Mouse (Mus musculus) CH12.LX (cell line): ENCODE measurements around the gene Scmh1.

Source experiments
- CTCF ChIP-seq, 2 experiments: IDR thresholded peaks in 1 of 2; conservative IDR thresholded peaks in 1 of 2; 2 replicates each; pipeline ENCODE4 v1.5.1; 2011 to 2012; ENCODE audit warnings: low read depth in 2 of 2, low read length in 2 of 2, improper control_type of control experiment in 1 of 2, inconsistent platforms in 1 of 2, mild to moderate bottlenecking in 1 of 2, moderate library complexity in 1 of 2
- ELF1 ChIP-seq: IDR thresholded peaks from 2 replicates; pipeline ENCODE4 v1.6.1; 2014; ENCODE audit warnings: low read depth, mild to moderate bottlenecking, inconsistent platforms, low read length, improper control_type of control experiment
- GABPA ChIP-seq: IDR thresholded peaks from 2 replicates; pipeline ENCODE4 v1.6.1; 2012; ENCODE audit warnings: low read depth, low read length, improper control_type of control experiment, inconsistent platforms; ENCODE audit not compliant: insufficient replicate concordance
- JUND ChIP-seq: conservative IDR thresholded peaks from 2 replicates; pipeline ENCODE4 v1.6.1; 2011; ENCODE audit warnings: low read depth, low read length, improper control_type of control experiment
- NELFE ChIP-seq: IDR thresholded peaks from 2 replicates; pipeline ENCODE4 v1.6.1; 2011; ENCODE audit warnings: low read depth, low read length, improper control_type of control experiment
- POLR2A ChIP-seq: IDR thresholded peaks from 2 replicates; pipeline ENCODE4 v1.6.1; 2011; ENCODE audit warnings: low read depth, mild to moderate bottlenecking, improper control_type of control experiment, low read length
- RAD21 ChIP-seq: IDR thresholded peaks from 2 replicates; pipeline ENCODE4 v1.6.1; 2011; ENCODE audit warnings: low read depth, mild to moderate bottlenecking, low read length, improper control_type of control experiment, moderate library complexity
- SIN3A ChIP-seq: IDR thresholded peaks from 2 replicates; pipeline ENCODE4 v1.6.1; 2012; ENCODE audit warnings: low read length, improper control_type of control experiment, inconsistent platforms
- TCF12 ChIP-seq: IDR thresholded peaks from 2 replicates; pipeline ENCODE4 v1.6.1; 2014; ENCODE audit warnings: low read depth, mild to moderate bottlenecking, inconsistent platforms, low read length, improper control_type of control experiment
- UBTF ChIP-seq: IDR thresholded peaks from 2 replicates; pipeline ENCODE4 v1.6.1; 2012; ENCODE audit warnings: low read depth, mild to moderate bottlenecking, inconsistent platforms, low read length, improper control_type of control experiment, moderate library complexity
- USF1 ChIP-seq: IDR thresholded peaks from 2 replicates; pipeline ENCODE4 v1.6.1; 2014; ENCODE audit warnings: low read depth, mild to moderate bottlenecking, inconsistent platforms, low read length, improper control_type of control experiment
- USF2 ChIP-seq: conservative IDR thresholded peaks from 2 replicates; pipeline ENCODE4 v1.6.1; 2011; ENCODE audit warnings: low read depth, low read length, improper control_type of control experiment
- ZMIZ1 ChIP-seq: IDR thresholded peaks from 2 replicates; pipeline ENCODE4 v1.6.1; 2012; ENCODE audit warnings: low read depth, mild to moderate bottlenecking, inconsistent platforms, low read length, improper control_type of control experiment
- ZNF384 ChIP-seq: IDR thresholded peaks from 2 replicates; pipeline ENCODE4 v1.6.1; 2012; ENCODE audit warnings: low read depth, low read length, improper control_type of control experiment, inconsistent platforms

- TF ChIP-seq USF1 (no peak), POLR2A (no peak), CTCF (conservative IDR thresholded peaks at IDR 0.05 in 1 of 2, IDR thresholded peaks at IDR 0.05 in 1 of 2; ENCODE audit: low read depth in 2 of 2, low read length in 2 of 2) (no peak), TCF12 (no peak), NELFE (no peak), ELF1 (no peak), ZMIZ1 (no peak), GABPA (no peak), SIN3A (no peak), USF2 (no peak), UBTF (no peak), ZNF384 (no peak), RAD21 (no peak), JUND (no peak)
Observed at GRCm38 (mm10) chr4:120516907-120517306, 111.8 kb downstream of the Scmh1 start.
